25 mouse cellular contexts compared by ENCODE assay signal in the genomic region with DNA sequence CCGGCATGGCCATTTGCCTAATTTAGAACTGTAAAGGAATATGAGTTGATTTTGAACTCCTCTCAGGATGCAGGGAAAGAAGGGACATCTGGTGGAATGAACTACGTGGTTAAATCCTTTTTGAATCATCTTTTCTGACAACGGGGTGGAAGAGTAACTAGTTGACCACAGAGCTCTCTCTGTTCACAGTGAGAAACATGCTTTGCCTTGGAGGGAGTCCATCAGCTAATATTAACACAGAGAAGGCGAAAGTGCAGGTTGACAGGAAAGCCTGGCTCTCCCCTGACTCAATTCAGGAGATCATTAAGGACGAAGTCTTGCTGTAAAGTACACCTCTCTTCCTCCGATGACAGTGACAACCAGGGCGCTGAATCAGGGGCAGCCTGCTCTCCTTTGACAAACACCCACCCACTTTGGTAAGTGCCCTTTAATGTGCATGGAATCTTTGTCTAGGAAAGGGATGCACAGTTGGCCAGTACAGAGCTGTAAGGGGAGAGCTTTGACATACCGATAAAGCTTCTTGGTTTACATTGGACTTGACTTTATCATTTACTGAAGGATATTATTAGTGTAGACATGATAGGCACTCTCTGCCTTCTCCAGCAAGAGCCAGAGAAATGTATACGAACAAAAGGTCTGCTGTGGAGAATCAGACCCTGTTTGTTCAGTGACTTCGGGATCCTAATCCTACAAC.
DNase-seq lines count a peak whose midpoint lies in the region; ATAC-seq and TF ChIP-seq lines count a peak whose summit lies in the region.
"Had no signal": no experiment of that assay in that cellular context is flagged by ENCODE, and none has a peak within 500 bp of the region (broad histone marks: within the 10 kb centered on the region; RNA-seq: fewer than 3 reads in every experiment).

No protein-coding gene starts in this region.

- H3K4me2 ChIP-seq in embryonic facial prominence, embryonic 11.5 days (ENCODE audit: low read depth, low read length) = no peak overlapping the region
- 0 out of 2 replicates have a peak overlapping the region, but pooled peaks have one; percentile 3 for H3K4me2 ChIP-seq in heart, embryonic 16.5 days (ENCODE audit: low read depth, low read length)
- no peak overlapping the region for H3K4me2 ChIP-seq in lung, embryonic 14.5 days
- H3K4me2 ChIP-seq: embryonic facial prominence, embryonic 13.5 days; forebrain, embryonic 12.5 days; intestine, embryonic 15.5 days; limb, embryonic 12.5 days; liver, embryonic 11.5 days; midbrain, embryonic 12.5 days had no signal

- no peak overlapping the region for H3K4me3 ChIP-seq in embryonic facial prominence, embryonic 11.5 days (ENCODE audit: low read depth, low read length)
- H3K4me3 ChIP-seq in embryonic facial prominence, embryonic 10.5 days = no peak overlapping the region
- no peak overlapping the region for H3K4me3 ChIP-seq in heart, embryonic 16.5 days (ENCODE audit: low read length)
- H3K4me3 ChIP-seq in heart, embryonic 10.5 days = no peak overlapping the region
- no peak overlapping the region for H3K4me3 ChIP-seq in lung, embryonic 14.5 days (ENCODE audit: low read depth, low read length)
- H3K4me3 ChIP-seq: embryonic facial prominence, embryonic 13.5 days; erythroblast, embryonic 14.5 days; forebrain, embryonic 12.5 days; hindbrain, embryonic 10.5 days; intestine, embryonic 15.5 days; limb, embryonic 12.5 days; midbrain, embryonic 12.5 days had no signal

- H3K9ac ChIP-seq in embryonic facial prominence, embryonic 11.5 days (replicated peaks; ENCODE audit: low read length) = no peak overlapping the region
- no peak overlapping the region for H3K9ac ChIP-seq in heart, embryonic 16.5 days (ENCODE audit: low read length)
- no peak overlapping the region for H3K9ac ChIP-seq in lung, embryonic 14.5 days
- H3K9ac ChIP-seq: embryonic facial prominence, embryonic 13.5 days; forebrain, embryonic 12.5 days; intestine, embryonic 15.5 days; limb, embryonic 12.5 days; liver, postnatal 0 days; midbrain, embryonic 12.5 days had no signal

- H3K27me3 ChIP-seq in embryonic facial prominence, embryonic 11.5 days (ENCODE audit: control insufficient read depth, insufficient read depth, low read length) = no peaks in the 10 kb centered on the region
- no peaks in the 10 kb centered on the region for H3K27me3 ChIP-seq in embryonic facial prominence, embryonic 10.5 days (replicated peaks; ENCODE audit: low read depth, poor library complexity, severe bottlenecking)
- no peaks in the 10 kb centered on the region for H3K27me3 ChIP-seq in heart, embryonic 16.5 days (ENCODE audit: control insufficient read depth, insufficient read depth, low read length)
- H3K27me3 ChIP-seq in heart, embryonic 10.5 days (ENCODE audit: insufficient read depth, poor library complexity, severe bottlenecking) = no peaks in the 10 kb centered on the region
- H3K27me3 ChIP-seq in lung, embryonic 14.5 days (ENCODE audit: insufficient read depth, low read length) = no peaks in the 10 kb centered on the region
- H3K27me3 ChIP-seq: CH12.LX; embryonic facial prominence, embryonic 13.5 days; forebrain, embryonic 12.5 days; intestine, embryonic 15.5 days; limb, embryonic 12.5 days; midbrain, embryonic 12.5 days had no signal

- 53% methylated on average over 10 of the region's 10 CpGs for WGBS in embryonic facial prominence, embryonic 11.5 days
- WGBS in embryonic facial prominence, embryonic 10.5 days = 58% methylated on average over 10 of the region's 10 CpGs
- WGBS in heart, embryonic 16.5 days = 43% methylated on average over 10 of the region's 10 CpGs
- WGBS in heart, embryonic 10.5 days = 43% methylated on average over 10 of the region's 10 CpGs
- 25% methylated on average over 10 of the region's 10 CpGs for WGBS in lung, embryonic 14.5 days

- H3K9me3 ChIP-seq in embryonic facial prominence, embryonic 11.5 days (replicated peaks; ENCODE audit: control insufficient read depth, low read length) = no peaks in the 10 kb centered on the region
- H3K9me3 ChIP-seq in embryonic facial prominence, embryonic 10.5 days = no peaks in the 10 kb centered on the region
- H3K9me3 ChIP-seq in heart, embryonic 16.5 days (replicated peaks; ENCODE audit: control insufficient read depth, low read length) = no peaks in the 10 kb centered on the region
- no peaks in the 10 kb centered on the region for H3K9me3 ChIP-seq in heart, embryonic 10.5 days
- no peaks in the 10 kb centered on the region for H3K9me3 ChIP-seq in lung, embryonic 14.5 days (ENCODE audit: low read depth, low read length)
- H3K9me3 ChIP-seq: embryonic facial prominence, embryonic 13.5 days; forebrain, embryonic 12.5 days; hindbrain, embryonic 10.5 days; intestine, embryonic 15.5 days; limb, embryonic 12.5 days; midbrain, embryonic 12.5 days had no signal

- H3K27ac ChIP-seq in embryonic facial prominence, embryonic 11.5 days (replicated peaks; ENCODE audit: low read depth, low read length) = no peak overlapping the region
- no peak overlapping the region for H3K27ac ChIP-seq in embryonic facial prominence, embryonic 10.5 days (replicated peaks)
- no peak overlapping the region for H3K27ac ChIP-seq in heart, embryonic 16.5 days (ENCODE audit: low read length)
- H3K27ac ChIP-seq in heart, embryonic 10.5 days = no peak overlapping the region; the same call in 1 of the 2 replicates
- no peak overlapping the region for H3K27ac ChIP-seq in lung, embryonic 14.5 days (ENCODE audit: low read depth)
- H3K27ac ChIP-seq: embryonic facial prominence, embryonic 13.5 days; forebrain, embryonic 12.5 days; hindbrain, embryonic 10.5 days; intestine, embryonic 15.5 days; limb, embryonic 12.5 days; midbrain, embryonic 12.5 days had no signal

- H3K36me3 ChIP-seq in embryonic facial prominence, embryonic 11.5 days (replicated peaks; ENCODE audit: control insufficient read depth, insufficient read depth, low read depth, low read length) = no peaks in the 10 kb centered on the region
- H3K36me3 ChIP-seq in embryonic facial prominence, embryonic 10.5 days (replicated peaks) = no peaks in the 10 kb centered on the region
- no peaks in the 10 kb centered on the region for H3K36me3 ChIP-seq in heart, embryonic 16.5 days (ENCODE audit: control insufficient read depth, insufficient read depth)
- no peaks in the 10 kb centered on the region for H3K36me3 ChIP-seq in heart, embryonic 10.5 days
- H3K36me3 ChIP-seq in lung, embryonic 14.5 days (ENCODE audit: insufficient read depth) = no peaks in the 10 kb centered on the region
- H3K36me3 ChIP-seq: embryonic facial prominence, embryonic 13.5 days; forebrain, embryonic 12.5 days; G1E; hindbrain, embryonic 10.5 days; intestine, embryonic 15.5 days; limb, embryonic 12.5 days; midbrain, embryonic 12.5 days had no signal

- peak; percentile 11 for DNase-seq in embryonic facial prominence, embryonic 11.5 days (ENCODE audit: low spot score)
- no peak for DNase-seq in embryonic facial prominence, embryonic 10.5 days (ENCODE audit: low spot score)
- DNase-seq in heart, embryonic 10.5 days (ENCODE audit: low spot score) = no peak
- peak; percentile 14 for DNase-seq in lung, embryonic 14.5 days
- no peak for DNase-seq in lung, postnatal 4 days
- DNase-seq in right cerebral cortex, postnatal 10 days (ENCODE audit: low spot score in 2 of 2) = no peak
- DNase-seq: adrenal gland, adult 2 months; B cell, adult 2 months; cerebellum, adult 11-12 months; gastrocnemius, postnatal 25 days; kidney, postnatal 4 days; liver, postnatal 0 days; thymus, postnatal 25 days had no signal

- TF ChIP-seq CTCF in lung, embryonic 14.5 days (IDR thresholded peaks at IDR 0.05; ENCODE audit: low read depth) = no peak

- no peak for ATAC-seq in embryonic facial prominence, embryonic 11.5 days (replicated peaks; ENCODE audit: insufficient number of reproducible peaks, low FRiP score, low TSS enrichment, low read depth)
- peak; percentile 55 for ATAC-seq in heart, embryonic 16.5 days (replicated peaks; ENCODE audit: extremely low read depth, insufficient read depth, low FRiP score)
- ATAC-seq in lung, embryonic 14.5 days (ENCODE audit: insufficient read depth) = peak; percentile 47; the same call in 1 of the 2 replicates
- ATAC-seq: hindbrain, embryonic 16.5 days; intestine, embryonic 15.5 days; liver, postnatal 0 days had no signal

- H3K4me1 ChIP-seq in embryonic facial prominence, embryonic 11.5 days (ENCODE audit: control insufficient read depth, insufficient read depth, low read length) = no peaks in the 10 kb centered on the region
- peaks cover 8% of the 10 kb centered on the region; the same call in 1 of the 2 replicates for H3K4me1 ChIP-seq in embryonic facial prominence, embryonic 10.5 days
- H3K4me1 ChIP-seq in heart, embryonic 16.5 days (ENCODE audit: control insufficient read depth, insufficient read depth, low read length) = peaks cover 6% of the 10 kb centered on the region; the same call in 1 of the 2 replicates
- H3K4me1 ChIP-seq in heart, embryonic 10.5 days = peaks cover 13% of the 10 kb centered on the region
- 0 out of 2 replicates have a peak, but pooled peaks cover 6% of the 10 kb centered on the region for H3K4me1 ChIP-seq in lung, embryonic 14.5 days (ENCODE audit: insufficient read depth)
- H3K4me1 ChIP-seq: embryonic facial prominence, embryonic 13.5 days; forebrain, embryonic 12.5 days; intestine, embryonic 15.5 days; limb, embryonic 12.5 days; midbrain, embryonic 12.5 days had no signal

Comparison
In these comparisons a context has a peak if more than half of its experiments do, and no peak if none do; other contexts are left out.
1. DNase-seq: peak in embryonic facial prominence, embryonic 11.5 days (single experiment) and lung, embryonic 14.5 days (single experiment); none in embryonic facial prominence, embryonic 10.5 days (single experiment), heart, embryonic 10.5 days (single experiment), lung, postnatal 4 days (0 of 2) and right cerebral cortex, postnatal 10 days (0 of 2).